Mouse (Mus musculus) lung, adult 10 weeks (tissue): ENCODE results near the gene Tepsin. TPM values are rescaled to one million over a fixed set of nuclear protein-coding genes. Genes with fewer than 3 reads are reported as not detected.

ENCODE experiments used
- polyA plus RNA-seq: library from polyadenylated mRNA; stranded (reverse); fragments of 350-450 nt; fragmentation: Illumina TruSeq; extraction: RNeasy Lipid Tissue Mini Kit (QIAGEN cat#74804); gene quantifications from one replicate; pipeline ENCODE4 v1.2.3, GENCODE M21; 2014; ENCODE audit warnings: low read depth, low replicate concordance; ENCODE audit not compliant: insufficient read depth

Tepsin gene
- polyA plus RNA-seq, result 6.6 TPM

DNA sequence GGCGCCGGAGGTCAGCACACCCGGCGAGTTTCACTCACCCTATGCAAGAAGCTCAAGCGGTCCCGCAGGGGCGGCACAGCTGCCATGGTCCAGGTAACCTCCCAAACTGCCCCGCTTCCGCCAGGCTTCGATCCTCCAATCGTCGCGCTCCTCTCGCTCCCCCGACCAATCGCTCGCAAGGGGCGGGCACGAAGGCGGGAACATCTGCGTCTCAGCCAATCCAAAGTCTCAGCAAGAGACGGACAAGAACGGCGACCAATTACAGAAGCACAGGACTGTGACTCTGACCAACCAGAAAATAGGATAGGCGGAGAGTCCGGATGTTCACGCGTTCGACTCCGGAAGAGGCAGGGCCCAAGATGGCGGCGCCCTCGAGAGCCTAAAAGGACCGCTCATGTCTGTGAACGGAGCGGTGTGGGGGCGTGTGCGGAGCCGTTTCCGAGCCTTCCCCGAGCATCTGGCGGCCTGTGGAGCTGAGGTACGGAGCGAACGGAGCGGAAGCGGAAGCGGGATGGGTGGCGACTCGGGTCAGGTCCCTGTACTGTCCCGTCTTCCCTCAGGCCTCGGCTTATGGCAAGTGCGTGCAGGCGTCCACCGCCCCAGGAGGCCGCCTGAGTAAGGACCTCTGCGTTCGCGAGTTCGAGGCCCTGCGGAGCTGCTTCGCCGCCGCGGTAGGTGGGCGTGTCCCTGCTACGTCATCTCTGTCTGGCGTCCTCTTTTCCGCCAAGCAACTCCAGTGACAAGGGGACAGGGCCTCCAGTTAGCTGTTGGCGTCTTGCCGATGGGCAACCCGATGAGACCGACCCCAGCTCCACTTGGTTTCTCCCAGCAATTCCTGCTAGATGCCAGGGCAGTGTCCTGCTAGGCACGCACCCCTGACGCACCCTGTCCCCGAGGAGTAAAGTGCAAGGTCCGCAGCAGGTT lies at the start of gene Tepsin, which contains the start of gene Ndufaf8:
Tepsin (minus strand) TSS at position 144 of the 924 bp plus-strand sequence.
Ndufaf8 (plus strand) TSS at position 341 of the 924 bp plus-strand sequence.

DNA sequence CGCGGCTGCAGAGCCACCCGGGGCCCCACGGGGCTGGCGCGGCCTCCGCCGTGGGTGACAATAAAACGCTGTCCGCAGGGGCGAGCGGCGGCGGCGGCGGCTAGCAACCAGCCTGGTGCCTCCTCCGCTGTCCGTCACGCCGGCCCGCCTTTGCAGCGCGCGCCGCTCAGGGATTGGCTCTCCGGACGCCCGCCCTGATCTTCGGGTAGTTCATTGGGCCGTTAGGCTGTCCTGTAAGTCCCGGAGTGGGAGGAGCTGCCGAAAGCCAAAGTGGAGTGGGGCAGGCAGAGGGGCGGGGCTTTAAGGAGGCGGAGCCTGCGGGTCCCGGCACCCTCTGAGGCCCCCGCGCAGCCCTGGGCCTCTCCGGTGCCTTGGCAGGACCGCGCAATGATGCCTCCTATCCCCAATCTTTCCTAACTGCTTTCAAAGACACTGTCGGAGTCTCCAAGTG lies 11.8 kb downstream of the Tepsin start, which contains the start of gene Cep131:
Cep131 (minus strand) TSS at position 126 of the 451 bp plus-strand sequence.

DNA sequence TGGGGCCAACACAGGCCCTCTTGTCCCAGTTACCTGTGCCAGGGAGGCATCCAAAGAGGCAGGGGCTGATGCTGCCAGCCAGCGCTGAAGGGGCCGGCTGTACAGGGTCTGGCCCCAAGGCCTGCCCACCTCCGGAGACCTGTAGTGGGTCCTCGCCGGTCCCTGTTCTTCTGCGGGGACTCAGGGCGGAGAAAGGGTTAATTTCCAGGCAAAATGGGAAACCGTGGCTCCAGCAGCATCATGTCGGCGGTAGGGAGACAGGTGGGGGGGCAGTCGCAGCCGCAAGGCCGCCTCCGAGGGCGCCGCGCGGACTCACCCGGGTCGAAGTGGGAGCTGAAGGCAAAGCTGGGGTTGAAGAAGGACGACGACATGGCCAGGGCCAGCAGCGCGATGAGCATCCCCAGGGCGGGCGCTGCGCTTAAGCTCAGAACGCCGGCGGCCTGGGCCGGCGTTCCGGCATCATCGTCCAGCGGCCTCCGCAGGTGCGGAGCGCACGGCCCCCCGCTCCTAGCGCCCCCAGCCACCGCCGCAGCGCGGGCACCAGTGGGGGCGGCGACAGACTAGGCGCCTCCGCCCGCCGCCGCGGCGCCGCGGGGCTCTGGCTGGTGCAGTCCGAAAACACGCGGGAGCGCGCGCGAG lies 51.9 kb downstream of the Tepsin start, which contains the start of gene Aatk:
Aatk (minus strand) TSS at position 615 of the 639 bp plus-strand sequence.

Other genes with a start within 250 kb of the Tepsin start
- gene Chmp6, start 185.3 kb downstream of the Tepsin start, polyA plus RNA-seq, result 34.5 TPM
- gene Baiap2, start 156.0 kb downstream of the Tepsin start, polyA plus RNA-seq, result 27.9 TPM
- gene Aatk, start 51.6 kb downstream of the Tepsin start, polyA plus RNA-seq, result 5.2 TPM
- gene Cep131, start 11.9 kb downstream of the Tepsin start, polyA plus RNA-seq, result 7.0 TPM
- gene Ndufaf8, start 197 bp upstream of the Tepsin start, polyA plus RNA-seq, result 78.5 TPM
- gene Slc38a10, start 52.6 kb upstream of the Tepsin start, polyA plus RNA-seq, result 44.5 TPM
- gene Bahcc1, start 134.2 kb upstream of the Tepsin start, polyA plus RNA-seq, result 5.5 TPM
- gene Actg1, start 249.8 kb upstream of the Tepsin start, polyA plus RNA-seq, result 1,316 TPM